Mouse (Mus musculus) forebrain, embryonic 16.5 days (tissue): ENCODE data around the gene Osgep. TPM values are rescaled to one million over a fixed set of nuclear protein-coding genes. Genes with fewer than 3 reads are reported as not detected.

Source experiments
- polyA plus RNA-seq: library from polyadenylated mRNA; unstranded; fragments of >200 nt; fragmentation: Nextera tagmentation; extraction: Ambion mirVana; gene quantifications from 2 replicates; pipeline ENCODE4 v1.2.1, GENCODE M21; 2015

Osgep gene
- polyA plus RNA-seq, 1 experiment from 2014 or later: 146 TPM

Other genes starting within 250 kb of the Osgep start
- not detected in 2 replicates for gene Olfr747, start 231.7 kb downstream of the Osgep start, polyA plus RNA-seq
- gene Olfr748, start 217.5 kb downstream of the Osgep start, polyA plus RNA-seq: not detected in 2 replicates
- gene Olfr749, start 179.8 kb downstream of the Osgep start, polyA plus RNA-seq: not detected in 2 replicates
- gene Ttc5, start 139.4 kb downstream of the Osgep start, polyA plus RNA-seq: 124 and 132 TPM in 2 replicates
- gene Ccnb1ip1, start 117.2 kb downstream of the Osgep start, polyA plus RNA-seq: not detected in 2 replicates
- 53.3 and 56.7 TPM in 2 replicates for gene Parp2, start 117.1 kb downstream of the Osgep start, polyA plus RNA-seq
- 1.1 and 2.2 TPM in 2 replicates for gene Tep1, start 54.3 kb downstream of the Osgep start, polyA plus RNA-seq
- 0.31 and 0.68 TPM in 2 replicates for gene Klhl33, start 27.4 kb downstream of the Osgep start, polyA plus RNA-seq
- 265 and 283 TPM in 2 replicates for gene Apex1, start 75 bp upstream of the Osgep start, polyA plus RNA-seq
- gene Pip4p1, start 6.0 kb upstream of the Osgep start, polyA plus RNA-seq: 100 and 101 TPM in 2 replicates
- 15.8 and 17.2 TPM in 2 replicates for gene Pnp, start 6.2 kb upstream of the Osgep start, polyA plus RNA-seq
- gene Gm49342, start 19.6 kb upstream of the Osgep start, polyA plus RNA-seq: 3.2 TPM in 1 of 2 replicates, not detected in the other
- gene Pnp2, start 31.1 kb upstream of the Osgep start, polyA plus RNA-seq: 0.47 and 0.63 TPM in 2 replicates
- not detected in 2 replicates for gene Rnase10, start 82.9 kb upstream of the Osgep start, polyA plus RNA-seq
- not detected in 2 replicates for gene Rnase9, start 117.0 kb upstream of the Osgep start, polyA plus RNA-seq
- not detected in 2 replicates for gene Rnase11, start 125.3 kb upstream of the Osgep start, polyA plus RNA-seq
- not detected in 2 replicates for gene Rnase12, start 132.8 kb upstream of the Osgep start, polyA plus RNA-seq
- gene Olfr750, start 149.5 kb upstream of the Osgep start, polyA plus RNA-seq: 0.04 TPM in 1 of 2 replicates, not detected in the other
- 11.1 and 11.6 TPM in 2 replicates for gene Rnase4, start 166.2 kb upstream of the Osgep start, polyA plus RNA-seq
- gene Ang, start 166.3 kb upstream of the Osgep start, polyA plus RNA-seq: 2.4 and 3.0 TPM in 2 replicates
- gene Eddm3b, start 189.5 kb upstream of the Osgep start, polyA plus RNA-seq: not detected in 2 replicates
- 0.22 and 0.77 TPM in 2 replicates for gene Rnase6, start 199.0 kb upstream of the Osgep start, polyA plus RNA-seq
- 0.50 TPM in 1 of 2 replicates, not detected in the other for gene Rnase1, start 221.9 kb upstream of the Osgep start, polyA plus RNA-seq
- not detected in 2 replicates for gene Rnase2b, start 237.4 kb upstream of the Osgep start, polyA plus RNA-seq